Mouse (Mus musculus) gastrocnemius, postnatal 14 days (tissue): Measurements from ENCODE around the gene Rimkla. TPM values are rescaled to one million over a fixed set of nuclear protein-coding genes. Genes with fewer than 3 reads are reported as not detected.
"Not testable (repeated sequence)": the region's sequence is repeated elsewhere in the genome, so short reads cannot be mapped to it uniquely, and the experiment has no call there.

ENCODE experiments used
- DNase-seq: peaks from one replicate; pipeline ENCODE4 v3.0.0; 2021; ENCODE audit warnings: mixed read lengths
- intact Hi-C: fragments of 180-260 bp; cut with DNase I; formaldehyde crosslinking; loops from one replicate; pipeline ENCODE4 v1.15.1; 2025; ENCODE audit warnings: low total_unique reads
- long read RNA-seq, 2 experiments: library from polyadenylated mRNA; stranded (forward); transcript quantifications; one replicate each; pipeline ENCODE4 v2.0.0; 2021
- total RNA-seq, 2 experiments: library from RNA; stranded (reverse); gene quantifications; 2 replicates each; pipeline ENCODE4 v1.2.3; 2021

Gene Rimkla
- under 1 TPM; 0.04 to 0.27 TPM for total RNA-seq
- long read RNA-seq, experiment 1: 0 reads
- long read RNA-seq, experiment 2: 0 reads

- intact Hi-C loops: no loop called here
- peak; percentile 69 for DNase-seq
Observed at GRCm38 (mm10) chr4:119492291-119492932, at the start of gene Rimkla. Gene Rimkla, minus strand, starts transcription at chr4:119492628.

DNA sequence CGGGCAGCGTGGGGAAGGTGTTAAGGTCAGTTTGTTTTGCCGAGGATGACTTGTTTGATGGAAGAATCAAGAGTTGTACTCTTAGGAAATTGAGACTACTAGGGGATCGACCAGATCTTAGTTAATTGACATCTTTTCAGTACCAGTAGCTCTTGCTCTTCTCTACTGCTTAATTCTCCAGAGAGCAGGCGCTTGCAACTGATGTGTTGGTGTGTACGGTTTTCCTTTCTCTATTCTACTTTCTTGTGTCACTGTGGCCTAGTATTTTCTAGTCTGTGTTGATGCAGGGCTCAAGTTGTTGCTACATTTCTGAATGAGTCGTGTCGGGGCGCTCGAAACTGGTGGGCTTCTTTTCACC, 48.1 kb upstream of the Rimkla start:
- intact Hi-C loops: no loop called here

DNA sequence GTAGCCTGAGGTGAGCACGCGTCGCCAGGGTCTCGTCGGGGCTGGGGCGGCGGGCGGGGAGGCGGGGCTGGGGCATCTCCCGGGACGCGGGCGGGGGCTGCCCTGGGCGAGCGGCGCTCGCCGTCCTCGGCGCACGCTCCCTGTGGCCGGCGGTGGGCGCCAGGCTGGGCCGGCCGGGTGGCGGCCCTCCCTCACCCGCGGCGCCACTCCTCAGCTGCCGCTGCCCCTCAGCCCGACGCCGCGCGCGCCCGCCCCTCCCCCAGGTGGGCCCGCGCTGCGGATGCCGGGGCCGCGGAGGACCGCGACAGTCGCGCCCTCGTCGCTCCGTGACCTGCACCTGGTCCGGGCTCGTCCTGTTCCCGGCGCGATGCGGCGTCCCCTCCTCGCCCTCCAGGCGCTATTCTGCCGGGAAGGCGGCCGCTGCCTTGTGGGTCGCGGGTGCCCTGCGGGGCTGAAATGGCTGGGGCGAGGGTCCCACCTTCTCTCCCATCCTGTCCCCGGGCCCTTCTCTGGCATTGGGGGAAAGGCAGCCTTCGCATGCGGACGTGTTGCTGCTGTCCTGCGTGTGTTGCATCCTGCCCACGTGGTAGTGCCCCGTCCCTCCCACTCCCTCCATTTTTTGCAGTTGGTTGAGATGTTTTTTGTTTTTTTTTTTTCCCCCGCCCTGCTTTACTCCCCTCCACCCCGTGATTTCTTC, 47.6 kb upstream of the Rimkla start:
- DNase-seq: peak; percentile 37
- intact Hi-C loops: loop anchor here (10.0 kb wide), 1 partner anchor 295 kb away; no protein-coding TSS in a partner anchor

More for the DNA sequence above, 48.1 kb upstream of the Rimkla start:
- DNase-seq: no peak

DNA sequence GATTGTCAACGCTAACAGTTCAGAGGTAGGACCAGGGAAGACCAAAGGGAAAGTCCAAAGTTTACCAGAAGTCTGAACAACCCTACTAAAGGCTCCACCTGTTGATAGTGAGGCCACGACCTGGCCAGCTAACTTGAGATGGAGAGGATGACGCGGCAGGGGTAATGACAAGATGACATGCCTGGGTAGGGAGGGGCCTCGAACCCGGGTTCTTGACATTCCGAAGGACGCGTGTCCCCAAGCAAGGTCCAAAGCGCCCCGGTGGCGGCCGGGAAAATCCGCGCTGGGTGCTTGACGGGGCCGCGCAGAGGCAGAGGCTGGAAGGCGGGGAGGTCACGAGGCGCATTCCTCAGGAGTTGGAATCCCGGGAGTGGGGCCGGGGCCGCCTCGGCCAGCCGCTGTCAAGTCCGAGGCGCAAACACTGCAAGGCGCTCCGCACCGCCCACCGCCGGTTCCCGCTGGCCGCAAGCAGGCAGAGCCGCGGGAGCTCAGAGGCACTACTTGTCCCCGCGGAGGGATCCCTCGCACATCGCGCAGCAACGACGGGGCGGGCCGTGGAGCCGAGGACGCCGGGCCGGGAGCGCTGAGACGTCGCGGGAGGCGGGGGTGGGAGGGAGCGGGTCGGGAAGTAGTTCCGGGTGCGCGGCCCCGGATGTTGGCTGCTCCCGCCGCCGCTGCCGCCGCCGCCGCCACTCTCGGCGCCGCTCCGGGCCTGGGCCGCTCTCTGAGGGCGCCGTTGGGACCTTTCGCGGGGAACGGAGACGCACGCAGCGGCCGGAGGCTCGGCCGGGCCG, 46.8 kb upstream of the Rimkla start, which contains the start of gene Frg2f1:
Gene Frg2f1 (minus strand): TSS at position 499 of the 794 bp plus-strand sequence.
- intact Hi-C loops: loop anchor here (10.0 kb wide), 1 partner anchor 294 kb away; no protein-coding TSS in a partner anchor
- peak; percentile 97 for DNase-seq

- DNase-seq: no peak
- intact Hi-C loops: loop anchor here (10.0 kb wide), 1 partner anchor 293 kb away; no protein-coding TSS in a partner anchor
Observed at GRCm38 (mm10) chr4:119537436-119537835, 45.0 kb upstream of the Rimkla start.

- not testable (repeated sequence) for DNase-seq
- intact Hi-C loops: loop anchor here (10.0 kb wide), 1 partner anchor 292 kb away; no protein-coding TSS in a partner anchor
Observed at GRCm38 (mm10) chr4:119536615-119537014, 44.2 kb upstream of the Rimkla start, which contains the start of gene Foxj3. Gene Foxj3, plus strand, starts transcription at chr4:119537004.

GRCm38 (mm10) chr4:119535103-119535502, 42.7 kb upstream of the Rimkla start:
- DNase-seq: no peak
- intact Hi-C loops: loop anchor here (10.0 kb wide), 1 partner anchor 290 kb away; no protein-coding TSS in a partner anchor

- intact Hi-C loops: loop anchor here (5.0 to 10.0 kb wide), 2 partner anchors 100 to 287 kb away; no protein-coding TSS in a partner anchor
- no peak for DNase-seq
Observed at GRCm38 (mm10) chr4:119531813-119532212, 39.4 kb upstream of the Rimkla start.

- no peak for DNase-seq
- intact Hi-C loops: no loop called here
Observed at GRCm38 (mm10) chr4:119526329-119526845, 34.0 kb upstream of the Rimkla start.

DNA sequence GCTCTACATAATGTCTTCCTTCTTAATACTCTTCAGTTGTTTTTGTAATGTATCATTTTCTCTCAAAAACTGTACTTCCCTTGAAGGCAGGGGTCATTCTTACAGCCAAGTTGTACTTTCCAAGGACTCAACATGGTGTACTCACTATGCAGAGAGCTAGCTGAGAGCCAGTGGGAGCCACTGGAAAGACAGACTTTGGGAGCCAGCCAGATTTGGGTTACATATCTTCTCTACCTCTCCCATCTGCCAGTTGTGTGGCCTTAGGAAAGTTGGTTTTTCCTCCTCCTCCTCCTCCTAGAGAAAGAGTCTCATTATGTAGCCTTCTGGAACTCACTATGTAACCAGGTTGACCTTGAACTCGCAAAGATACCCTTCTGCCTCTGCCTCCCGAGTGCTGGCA, 32.0 kb upstream of the Rimkla start:
- intact Hi-C loops: no loop called here
- no peak for DNase-seq

DNA sequence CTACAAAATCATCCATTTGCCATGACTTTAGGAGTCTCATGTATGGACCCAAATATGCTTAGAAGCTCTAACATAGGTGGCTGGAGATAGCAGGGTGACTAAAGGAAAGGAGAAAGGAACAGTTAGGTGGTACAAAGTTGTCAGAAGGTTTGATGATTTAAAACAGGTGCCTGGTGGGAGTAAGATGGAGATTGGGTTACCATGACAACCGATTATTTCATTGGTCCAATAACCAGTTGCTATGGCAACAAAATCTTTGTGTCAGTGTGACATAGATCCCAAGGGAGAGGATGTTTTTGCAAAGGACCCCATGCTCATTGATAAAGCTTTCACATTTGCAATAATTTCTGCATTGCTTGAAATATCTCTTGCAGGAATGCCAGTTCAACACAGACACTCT, 31.6 kb upstream of the Rimkla start:
- intact Hi-C loops: no loop called here
- DNase-seq: no peak

DNA sequence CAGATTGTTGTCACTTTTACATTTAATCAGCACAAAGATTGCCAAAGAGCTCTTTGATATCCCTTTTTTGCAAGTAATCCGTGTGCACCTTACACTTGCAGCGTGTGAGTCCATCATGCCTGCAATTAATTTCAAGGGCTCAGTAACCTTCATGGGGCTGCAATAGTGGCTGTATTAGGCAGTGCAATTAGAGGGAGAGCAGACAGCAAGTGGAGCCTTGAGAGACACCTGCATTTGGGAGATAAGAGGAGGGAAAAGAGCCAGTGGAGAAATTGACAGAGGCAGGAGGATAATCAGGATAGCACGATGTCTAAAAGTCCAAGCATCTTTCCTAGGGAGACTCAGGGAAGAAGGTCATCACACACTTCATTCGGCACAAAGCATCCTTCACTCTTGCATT, 31.1 kb upstream of the Rimkla start:
- DNase-seq: no peak
- intact Hi-C loops: no loop called here

DNA sequence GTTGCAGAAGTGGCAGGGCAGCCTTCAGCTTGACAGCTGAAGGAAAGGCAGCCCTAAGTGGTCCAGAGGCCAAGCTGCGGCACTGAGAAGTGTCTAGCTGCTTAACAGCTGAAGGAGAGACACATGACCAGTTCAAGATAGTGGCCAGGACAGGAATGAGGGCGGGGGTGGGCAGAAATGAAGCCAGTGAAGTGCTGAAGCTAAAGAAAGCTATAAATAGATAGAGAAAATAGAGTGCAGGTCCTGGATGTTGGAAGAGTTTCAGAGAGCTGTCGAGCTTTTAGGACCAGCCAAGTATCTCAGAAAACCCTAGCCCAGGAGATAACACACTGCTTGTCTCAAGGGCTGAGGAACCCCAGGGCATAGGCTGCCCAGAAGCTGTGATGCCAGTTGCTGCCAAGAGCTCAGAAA, 20.3 kb upstream of the Rimkla start:
- DNase-seq: no peak
- intact Hi-C loops: no loop called here

DNA sequence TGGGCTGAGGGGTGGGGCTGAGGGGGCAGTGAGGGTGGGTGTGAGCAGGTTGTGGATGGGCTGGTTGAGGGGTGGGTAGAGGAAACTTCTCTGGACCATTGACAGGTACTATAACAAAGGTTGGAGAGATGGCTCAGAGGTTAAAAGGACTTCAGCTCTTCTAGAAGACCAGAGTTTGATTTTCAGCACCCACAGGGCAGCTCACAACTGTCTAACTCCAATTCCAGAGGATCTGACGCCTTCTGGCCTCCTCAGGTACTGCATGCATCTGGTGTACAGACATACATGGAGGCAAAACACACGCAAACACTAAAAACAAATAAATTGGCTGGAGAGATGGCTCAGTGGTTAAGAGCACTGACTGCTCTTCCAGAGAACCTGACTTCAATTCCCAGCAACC, 19.2 kb upstream of the Rimkla start:
- no peak for DNase-seq
- intact Hi-C loops: no loop called here

GRCm38 (mm10) chr4:119498319-119498848, 6.0 kb upstream of the Rimkla start:
- intact Hi-C loops: no loop called here
- no peak for DNase-seq

DNA sequence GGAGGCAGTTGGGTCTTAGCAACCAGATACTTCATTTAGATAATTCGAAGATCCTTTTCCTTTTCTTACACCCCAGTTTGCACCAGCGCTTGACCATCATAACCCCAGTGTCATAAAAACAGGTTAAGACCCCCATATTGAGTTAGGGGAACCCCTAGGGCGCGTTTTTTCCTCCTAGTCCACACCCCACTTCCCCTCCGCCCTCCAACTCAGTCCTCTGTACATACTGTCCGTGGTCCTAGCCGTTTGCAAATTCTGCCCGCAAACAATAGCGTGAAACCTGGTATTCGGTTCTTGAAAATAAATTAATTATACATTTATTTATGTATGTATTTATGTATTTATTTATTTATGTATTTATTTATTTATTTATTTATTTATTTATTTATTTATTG, 502 bp upstream of the Rimkla start:
- intact Hi-C loops: no loop called here
- DNase-seq: no peak

DNA sequence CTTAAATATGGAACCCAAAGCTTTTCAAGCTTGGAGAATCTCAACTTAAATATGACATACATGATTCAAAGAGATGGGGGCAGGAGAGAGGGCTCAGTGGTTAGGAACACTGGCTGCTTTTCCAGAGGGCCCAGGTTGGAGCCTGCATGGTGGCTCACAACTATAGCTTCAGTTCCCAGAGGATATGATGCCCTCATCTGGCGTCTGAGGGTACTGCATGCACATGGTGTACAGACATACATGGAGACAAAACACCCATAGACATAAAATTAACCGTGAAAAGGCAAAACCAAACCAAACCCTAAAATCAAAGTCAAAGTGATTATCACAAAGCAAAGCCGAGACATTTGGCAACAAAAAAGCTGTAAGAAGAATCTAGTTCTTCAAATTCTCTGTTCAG, 1.6 kb downstream of the Rimkla start:
- intact Hi-C loops: no loop called here
- DNase-seq: no peak

- intact Hi-C loops: no loop called here
- DNase-seq: no peak
Observed at GRCm38 (mm10) chr4:119489666-119490065, 2.8 kb downstream of the Rimkla start.

GRCm38 (mm10) chr4:119484882-119485281, 7.5 kb downstream of the Rimkla start:
- DNase-seq: no peak
- intact Hi-C loops: no loop called here
